Mouse (Mus musculus) MEL (cell line): ENCODE measurements at regions not wholly inside any gene's neighbourhood (a gene's known extent, or its start where the extent isn't known, plus 50 kb on each side); places are given as distances from the start of the nearest gene placed in this dataset.

Source experiments
- DNase-seq: peaks from one replicate; pipeline ENCODE4 v3.0.0; 2011; ENCODE audit warnings: low read depth, low spot score
- H3K27ac ChIP-seq: 2 replicates; pipeline ENCODE4 v1.5.1; 2012; ENCODE audit warnings: low read depth, mild to moderate bottlenecking, control low read depth, low read length, moderate library complexity; ENCODE audit not compliant: control insufficient read depth
- H3K27me3 ChIP-seq, 2 experiments: fragments of 150-350 bp in 1 of 2; sonication (generic) in 1 of 2; 2 replicates each; pipeline ENCODE4 v1.6.1; 2012; ENCODE audit warnings: low read length in 2 of 2, mild to moderate bottlenecking in 2 of 2, improper control_type of control experiment in 1 of 2, moderate library complexity in 1 of 2; ENCODE audit not compliant: insufficient read depth in 2 of 2, control insufficient read depth in 1 of 2
- H3K36me3 ChIP-seq, 2 experiments: 2 replicates each; pipeline ENCODE4 v1.6.1; 2012 to 2014; ENCODE audit warnings: low read length in 2 of 2, improper control_type of control experiment in 1 of 2, inconsistent platforms in 1 of 2, mild to moderate bottlenecking in 1 of 2; ENCODE audit not compliant: insufficient read depth in 2 of 2, control insufficient read depth in 1 of 2
- H3K4me1 ChIP-seq, 2 experiments: fragments of 150-350 bp in 1 of 2; sonication (generic) in 1 of 2; 2 replicates each; pipeline ENCODE4 v1.6.1; 2012; ENCODE audit warnings: low read length in 2 of 2, improper control_type of control experiment in 1 of 2, mild to moderate bottlenecking in 1 of 2; ENCODE audit not compliant: insufficient read depth in 2 of 2, control insufficient read depth in 1 of 2
- H3K4me3 ChIP-seq, 2 experiments: fragments of 150-350 bp in 1 of 2; sonication (generic) in 1 of 2; 2 replicates each; pipeline ENCODE4 v1.5.1; 2012; ENCODE audit warnings: low read depth in 2 of 2, low read length in 2 of 2, mild to moderate bottlenecking in 2 of 2, moderate library complexity in 2 of 2, control low read depth in 1 of 2, improper control_type of control experiment in 1 of 2; ENCODE audit not compliant: control insufficient read depth in 1 of 2, insufficient read depth in 1 of 2
- H3K79me2 ChIP-seq: 2 replicates; pipeline ENCODE4 v1.6.1; 2012; ENCODE audit warnings: mild to moderate bottlenecking, low read length, moderate library complexity; ENCODE audit not compliant: control insufficient read depth, poor library complexity, insufficient read depth
- H3K9ac ChIP-seq: 2 replicates; pipeline ENCODE4 v1.6.1; 2012; ENCODE audit warnings: low read depth, mild to moderate bottlenecking, control low read depth, low read length, moderate library complexity; ENCODE audit not compliant: control insufficient read depth, poor library complexity, severe bottlenecking
- H3K9me3 ChIP-seq: fragments of 150-350 bp; sonication (generic); replicated peaks from 2 replicates; pipeline ENCODE4 v1.6.1; 2012; ENCODE audit warnings: mild to moderate bottlenecking, low read length, improper control_type of control experiment, moderate library complexity; ENCODE audit not compliant: insufficient read depth
- BHLHE40 ChIP-seq: IDR thresholded peaks from 2 replicates; pipeline ENCODE4 v1.6.1; 2012; ENCODE audit warnings: low read depth, mild to moderate bottlenecking, inconsistent platforms, low read length, improper control_type of control experiment, borderline replicate concordance
- CHD2 ChIP-seq: IDR thresholded peaks from 2 replicates; pipeline ENCODE4 v1.6.1; 2011; ENCODE audit warnings: low read length, improper control_type of control experiment
- CTCF ChIP-seq, 3 experiments: IDR thresholded peaks in 2 of 3; conservative IDR thresholded peaks in 1 of 3; 2 replicates each; pipeline ENCODE4 v1.5.1; 2011 to 2012; ENCODE audit warnings: low read length in 3 of 3, low read depth in 2 of 3, mild to moderate bottlenecking in 2 of 3, improper control_type of control experiment in 1 of 3, inconsistent platforms in 1 of 3, mixed read lengths in 1 of 3, moderate library complexity in 1 of 3; ENCODE audit not compliant: control insufficient read depth in 1 of 3, insufficient read depth in 1 of 3, poor library complexity in 1 of 3, severe bottlenecking in 1 of 3
- E2F4 ChIP-seq: IDR thresholded peaks from 2 replicates; pipeline ENCODE4 v1.6.1; 2011; ENCODE audit warnings: low read depth, low read length, improper control_type of control experiment, borderline replicate concordance
- GATA1 ChIP-seq: IDR thresholded peaks from 2 replicates; pipeline ENCODE4 v1.6.1; 2011; ENCODE audit warnings: low read depth, low read length, improper control_type of control experiment
- HCFC1 ChIP-seq: IDR thresholded peaks from 2 replicates; pipeline ENCODE4 v1.6.1; 2012; ENCODE audit warnings: low read depth, mild to moderate bottlenecking, inconsistent platforms, low read length, improper control_type of control experiment, moderate library complexity
- MAX ChIP-seq: IDR thresholded peaks from 2 replicates; pipeline ENCODE4 v1.6.1; 2011; ENCODE audit warnings: low read length, improper control_type of control experiment
- MXI1 ChIP-seq: IDR thresholded peaks from 2 replicates; pipeline ENCODE4 v1.6.1; 2011; ENCODE audit warnings: mild to moderate bottlenecking, low read depth, low read length, improper control_type of control experiment
- MYB ChIP-seq: IDR thresholded peaks from 2 replicates; pipeline ENCODE4 v1.6.1; 2011; ENCODE audit warnings: mild to moderate bottlenecking, low read depth, low read length, improper control_type of control experiment
- NELFE ChIP-seq: IDR thresholded peaks from 2 replicates; pipeline ENCODE4 v1.6.1; 2011; ENCODE audit warnings: low read depth, low read length, improper control_type of control experiment
- NRF1 ChIP-seq: IDR thresholded peaks from 2 replicates; pipeline ENCODE4 v1.6.1; 2014; ENCODE audit warnings: low read depth, mild to moderate bottlenecking, inconsistent platforms, low read length, improper control_type of control experiment, moderate library complexity; ENCODE audit not compliant: poor library complexity, insufficient read depth, severe bottlenecking
- POLR2AphosphoS5 ChIP-seq: IDR thresholded peaks from 2 replicates; pipeline ENCODE4 v1.6.1; 2012; ENCODE audit warnings: low read depth, borderline replicate concordance, mild to moderate bottlenecking, inconsistent platforms, low read length, moderate library complexity, mixed read lengths
- SIN3A ChIP-seq: IDR thresholded peaks from 2 replicates; pipeline ENCODE4 v1.6.1; 2012; ENCODE audit warnings: low read length, improper control_type of control experiment, inconsistent platforms
- SMC3 ChIP-seq: IDR thresholded peaks from 2 replicates; pipeline ENCODE4 v1.6.1; 2011; ENCODE audit warnings: low read depth, low read length, improper control_type of control experiment
- TAL1 ChIP-seq: IDR thresholded peaks from 2 replicates; pipeline ENCODE4 v1.6.1; 2012; ENCODE audit warnings: mild to moderate bottlenecking, inconsistent platforms, low read length, moderate library complexity, mixed read lengths
- UBTF ChIP-seq: IDR thresholded peaks from 2 replicates; pipeline ENCODE4 v1.6.1; 2012; ENCODE audit warnings: low read depth, mild to moderate bottlenecking, inconsistent platforms, low read length, improper control_type of control experiment, moderate library complexity, borderline replicate concordance; ENCODE audit not compliant: insufficient read depth
- USF1 ChIP-seq: IDR thresholded peaks from 2 replicates; pipeline ENCODE4 v1.6.1; 2014; ENCODE audit warnings: low read depth, mild to moderate bottlenecking, inconsistent platforms, low read length, improper control_type of control experiment, moderate library complexity
- ZMIZ1 ChIP-seq: IDR thresholded peaks from 2 replicates; pipeline ENCODE4 v1.6.1; 2012; ENCODE audit warnings: low read depth, mild to moderate bottlenecking, inconsistent platforms, low read length, improper control_type of control experiment, moderate library complexity

DNA sequence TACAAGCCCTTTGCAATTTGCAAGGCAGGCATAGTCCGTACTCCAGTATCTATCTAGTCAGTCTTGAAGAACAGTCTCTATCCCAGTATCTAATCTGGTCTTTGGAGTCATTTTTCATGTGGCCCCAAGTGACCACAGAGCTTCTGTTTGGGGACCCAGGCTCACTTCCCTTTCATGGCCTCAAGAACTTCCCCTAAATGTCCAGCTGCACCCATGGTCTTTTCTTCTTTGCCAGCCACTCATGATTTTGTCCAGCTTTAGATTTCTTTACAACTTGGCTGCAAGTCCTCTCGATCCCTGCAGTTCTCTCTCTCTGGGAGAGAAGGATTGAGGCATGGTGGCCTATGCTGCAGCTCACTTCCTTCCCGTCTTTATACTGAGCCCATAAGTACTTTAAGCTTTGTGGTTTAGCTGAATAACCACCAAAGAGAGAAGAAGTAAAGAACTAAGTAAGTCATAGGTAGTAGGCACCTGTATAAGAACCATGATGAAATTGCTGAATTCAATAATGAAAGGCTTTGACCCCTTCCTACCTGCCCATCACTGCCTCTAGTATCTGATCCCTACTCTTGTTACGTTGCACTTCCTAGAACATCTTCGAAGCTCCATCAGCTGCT is 62.1 kb upstream of the Cited2 start:
- no peak for TF ChIP-seq NRF1
- TF ChIP-seq UBTF = no peak
- TF ChIP-seq NELFE = no peak
- no peak for TF ChIP-seq SMC3
- no peak for TF ChIP-seq BHLHE40
- TF ChIP-seq ZMIZ1 = no peak
- no peak for TF ChIP-seq HCFC1
- no peak for TF ChIP-seq MYB
- no peak for TF ChIP-seq E2F4
- Histone ChIP-seq H3K4me1 (no peaks in the 10 kb centered on the region), H3K79me2 (no peaks in the 10 kb centered on the region), H3K4me3 (no peak overlapping the region), H3K27me3 (no peaks in the 10 kb centered on the region), H3K27ac (no peak overlapping the region), H3K36me3 (no peaks in the 10 kb centered on the region), H3K9me3 (no peaks in the 10 kb centered on the region), H3K9ac (no peak overlapping the region)
- DNase-seq = peak; percentile 13

GRCm38 (mm10) chr10:17666089-17666488 is 56.9 kb upstream of the Cited2 start:
- Histone ChIP-seq H3K36me3 (no peaks in the 10 kb centered on the region), H3K27ac (no peak overlapping the region), H3K4me1 (no peaks in the 10 kb centered on the region), H3K27me3 (no peaks in the 10 kb centered on the region), H3K9me3 (no peaks in the 10 kb centered on the region), H3K79me2 (no peaks in the 10 kb centered on the region), H3K4me3 (no peak overlapping the region), H3K9ac (no peak overlapping the region)
- TF ChIP-seq TAL1 (no peak), ZMIZ1 (no peak), MAX (no peak), E2F4 (no peak), BHLHE40 (no peak), CTCF (IDR thresholded peaks at IDR 0.05 in 2 of 3, conservative IDR thresholded peaks at IDR 0.05 in 1 of 3; ENCODE audit: control insufficient read depth in 1 of 3, insufficient read depth in 1 of 3, low read depth in 2 of 3, low read length in 3 of 3, poor library complexity in 1 of 3, severe bottlenecking in 1 of 3) (no peak)
- no peak for DNase-seq

DNA sequence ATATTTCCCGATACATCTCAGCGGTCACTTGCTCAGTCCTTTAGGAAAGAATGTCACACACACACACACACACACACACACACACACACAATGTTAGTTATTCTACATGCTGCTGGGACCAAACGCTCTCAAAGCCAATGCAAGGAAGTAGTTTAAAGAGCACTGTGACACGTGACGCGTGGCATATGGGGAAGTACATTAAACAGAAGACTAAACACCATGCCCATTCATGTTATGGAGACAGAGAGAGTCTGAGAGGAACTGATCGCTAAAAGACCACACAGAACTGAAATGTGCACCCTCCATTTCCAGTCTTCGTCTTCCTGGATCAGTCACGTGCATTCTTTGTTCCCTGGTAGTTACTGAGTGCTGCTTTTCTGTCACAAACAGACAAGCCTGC is 53.6 kb upstream of the Cited2 start:
- Histone ChIP-seq H3K9ac (no peak overlapping the region), H3K9me3 (no peaks in the 10 kb centered on the region), H3K79me2 (no peaks in the 10 kb centered on the region), H3K27me3 (no peaks in the 10 kb centered on the region), H3K36me3 (no peaks in the 10 kb centered on the region), H3K4me3 (no peak overlapping the region), H3K27ac (no peak overlapping the region), H3K4me1 (no peaks in the 10 kb centered on the region)
- no peak for DNase-seq
- TF ChIP-seq SIN3A (no peak), MXI1 (no peak), USF1 (peak; percentile 54), GATA1 (no peak), POLR2AphosphoS5 (no peak), CHD2 (no peak)
